Mouse (Mus musculus): Measurements from ENCODE around the gene Gm17324.
"Not testable (repeated sequence)": the region's sequence is repeated elsewhere in the genome, so short reads cannot be mapped to it uniquely, and the experiment has no call there.

Gm17324 gene

DNA sequence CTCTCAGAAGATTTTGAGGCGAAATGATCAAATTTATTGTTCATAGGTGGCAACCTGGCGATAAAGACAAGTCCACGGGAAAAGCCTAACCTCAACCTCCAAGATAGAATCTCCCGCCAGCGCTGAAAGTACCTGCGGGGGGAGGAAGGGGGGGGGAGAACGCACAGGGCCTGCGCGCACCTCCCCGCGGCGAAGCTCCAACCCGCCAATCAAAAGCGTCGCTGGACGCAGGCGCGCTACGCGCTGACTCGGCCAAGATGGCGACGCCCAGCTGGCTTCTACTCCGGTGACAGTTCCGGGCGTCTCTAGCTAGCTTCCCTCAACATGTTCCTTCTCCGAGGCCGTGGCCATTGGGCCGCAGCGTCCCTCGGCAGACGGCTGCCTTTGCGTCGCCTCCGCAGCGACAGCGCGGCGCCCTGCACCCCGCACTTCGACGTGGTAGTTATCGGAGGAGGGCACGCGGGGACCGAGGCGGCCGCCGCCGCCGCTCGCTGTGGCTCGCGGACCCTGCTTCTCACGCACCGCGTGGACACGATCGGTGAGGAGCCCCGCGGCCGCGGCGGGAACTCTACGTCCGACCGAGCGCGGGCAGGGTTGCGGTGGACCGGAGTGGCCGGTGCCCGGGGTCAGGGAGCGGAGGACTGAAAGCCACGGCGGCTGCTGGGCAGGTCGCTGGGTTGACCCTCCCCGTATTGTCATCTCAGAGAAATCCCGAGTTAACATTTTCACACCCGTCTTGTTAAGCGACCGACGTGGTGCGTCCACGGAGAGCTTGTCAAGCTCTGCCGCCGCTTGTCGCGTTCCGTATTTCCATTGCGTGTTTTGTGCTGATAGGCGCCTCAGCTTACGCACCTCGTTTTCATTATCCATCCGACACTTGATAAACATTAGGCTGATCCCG lies at the start of gene Gm17324, which contains the start of gene Mto1:
Gene Gm17324 (minus strand): TSS at position 814 of the 901 bp plus-strand sequence.
Gene Mto1 (plus strand): TSS at position 236 of the 901 bp plus-strand sequence.
- DNase-seq = peak; percentile 88 to 93

DNA sequence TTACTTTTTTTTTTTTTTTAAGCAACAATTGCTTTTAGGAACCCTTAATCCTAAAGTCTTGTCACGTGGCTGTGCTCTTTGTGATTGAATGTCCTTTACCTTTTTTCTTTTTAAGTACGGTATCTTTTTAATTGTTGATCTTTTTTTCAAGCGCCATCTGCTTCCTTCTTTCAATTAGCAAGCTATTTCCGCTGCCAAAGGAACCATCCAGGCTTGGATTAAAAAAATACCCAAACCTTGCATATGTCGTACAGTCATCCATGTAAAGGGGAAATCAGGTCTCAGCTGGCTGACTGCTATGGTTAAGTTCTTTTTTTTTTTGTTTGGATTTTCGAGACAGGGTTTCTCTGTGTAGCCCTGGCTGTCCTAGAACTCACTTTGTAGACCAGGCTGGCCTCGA lies 44.6 kb upstream of the Gm17324 start:
- DNase-seq = no peak

DNA sequence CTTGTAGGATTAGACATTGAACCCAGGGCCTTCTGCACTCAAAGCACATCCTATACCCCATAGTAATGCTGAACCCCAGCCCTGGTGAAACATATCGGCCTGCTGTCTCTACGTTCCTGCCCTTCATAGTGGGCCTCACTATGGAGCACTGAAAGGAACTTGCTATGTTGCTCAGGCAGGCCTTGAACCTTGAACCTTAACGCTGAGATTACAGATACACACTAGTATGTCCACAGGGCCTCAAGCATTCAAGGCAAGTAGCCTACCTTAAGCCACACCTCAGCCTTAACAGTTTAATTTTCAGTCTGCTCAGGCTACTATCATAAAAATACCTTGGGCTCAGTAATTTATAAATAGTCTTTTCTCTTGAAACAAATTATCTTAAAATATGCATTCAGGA lies 43.7 kb upstream of the Gm17324 start:
- no peak for DNase-seq

DNA sequence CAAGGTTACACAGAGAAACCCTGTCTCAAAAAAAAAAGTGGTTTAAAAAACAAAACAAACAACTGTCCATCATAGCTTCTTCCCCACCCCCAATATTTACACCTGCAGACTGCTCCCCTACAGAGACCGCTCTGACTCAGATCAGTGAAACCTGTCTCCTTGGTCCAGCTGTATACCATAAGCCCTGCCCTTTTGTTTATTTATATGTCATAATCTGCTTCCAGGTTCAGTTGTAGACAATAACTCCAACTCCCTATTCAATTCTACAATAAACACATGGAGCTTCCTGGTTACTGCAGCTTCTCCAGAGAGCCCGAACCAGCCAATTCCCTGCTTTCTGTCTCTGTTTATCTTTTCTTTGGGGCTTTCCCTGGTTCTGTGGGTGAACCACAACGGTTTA lies 42.6 kb upstream of the Gm17324 start:
- DNase-seq = no peak

DNA sequence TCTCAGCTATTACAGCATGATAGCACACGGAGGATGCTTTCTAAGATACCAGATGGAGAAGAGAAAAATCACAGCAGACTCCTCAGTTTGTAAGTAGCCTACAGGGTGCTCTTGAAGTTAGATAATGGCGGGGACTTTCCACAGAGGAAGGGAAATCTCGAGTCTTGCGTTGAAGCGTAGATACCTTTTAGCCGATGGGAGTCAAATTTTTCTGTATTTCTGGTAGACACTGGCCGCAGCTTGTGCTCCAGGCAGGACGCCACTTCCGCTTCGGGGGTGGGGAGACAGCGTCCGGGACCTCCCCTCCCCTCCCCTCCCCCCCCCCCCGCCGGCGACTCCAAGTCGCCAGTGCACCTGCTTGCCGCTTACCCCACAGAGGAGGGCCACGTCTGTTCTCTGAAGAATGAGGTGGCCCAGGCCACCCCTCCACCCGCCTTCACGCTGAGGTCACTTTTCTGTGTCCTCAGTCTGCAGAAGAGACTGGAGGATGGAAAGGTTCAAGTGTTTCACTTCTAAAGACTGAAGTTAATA lies 40.4 kb upstream of the Gm17324 start, which contains the start of gene Eef1a1:
Gene Eef1a1 (minus strand): TSS at position 262 of the 531 bp plus-strand sequence.
- peak; percentile 76 to 88 for DNase-seq

DNA sequence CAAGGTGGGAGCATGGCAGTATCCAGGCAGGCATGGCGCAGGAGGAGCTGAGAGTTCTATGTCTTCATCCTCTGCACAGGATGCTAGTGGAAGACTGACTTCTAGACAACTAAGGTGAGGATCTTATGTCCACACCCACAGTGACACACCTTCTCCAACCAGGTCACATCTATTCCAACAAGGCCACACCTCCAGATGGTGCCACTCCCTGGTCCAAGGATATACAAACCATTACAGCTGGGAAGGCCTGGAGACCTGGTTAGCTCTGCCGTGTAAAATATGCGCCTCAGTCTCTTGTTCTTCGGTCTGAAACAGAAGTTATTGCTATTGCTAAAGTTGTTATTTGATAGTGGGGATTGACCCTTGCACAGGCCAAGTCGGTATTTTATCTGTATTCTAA lies 39.4 kb upstream of the Gm17324 start:
- not testable (repeated sequence) for DNase-seq

DNA sequence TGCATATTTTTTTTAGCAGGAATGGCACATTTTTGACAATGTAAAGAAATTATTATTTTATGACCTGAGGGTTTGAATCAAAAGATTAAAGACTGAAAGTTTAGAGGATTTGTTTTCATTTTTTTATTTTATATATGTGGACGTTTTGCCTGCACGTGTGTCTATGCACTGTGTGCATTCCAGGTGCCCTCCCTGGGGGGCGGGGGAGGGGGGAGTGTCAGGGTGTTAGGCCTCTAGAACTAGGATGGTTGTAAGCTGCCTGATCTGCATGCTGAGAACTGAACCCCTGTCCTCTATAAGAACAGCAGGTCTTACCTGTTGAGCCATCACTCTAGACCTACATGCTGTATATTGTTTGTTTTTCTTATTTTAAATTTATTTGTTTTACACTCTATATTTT lies 36.1 kb upstream of the Gm17324 start:
- DNase-seq = no peak

DNA sequence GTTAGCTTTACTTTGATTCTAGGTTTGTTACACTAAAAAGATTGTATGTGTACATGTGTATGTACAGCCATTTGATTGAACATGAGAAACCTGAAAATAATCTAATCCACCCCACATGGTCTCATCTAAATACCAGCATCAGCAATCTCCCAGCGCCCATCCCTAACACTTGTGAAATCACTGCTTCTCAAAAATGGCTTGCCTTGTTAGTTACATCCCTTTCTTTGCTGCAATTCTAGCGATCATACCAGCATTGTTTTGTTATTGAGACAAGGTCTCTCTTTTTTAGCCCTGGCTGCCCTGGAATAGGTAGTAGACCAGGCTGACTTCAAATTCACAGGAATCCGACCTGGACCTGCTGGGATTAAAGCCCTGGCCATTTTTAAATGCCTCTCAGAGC lies 33.8 kb upstream of the Gm17324 start:
- DNase-seq = no peak

DNA sequence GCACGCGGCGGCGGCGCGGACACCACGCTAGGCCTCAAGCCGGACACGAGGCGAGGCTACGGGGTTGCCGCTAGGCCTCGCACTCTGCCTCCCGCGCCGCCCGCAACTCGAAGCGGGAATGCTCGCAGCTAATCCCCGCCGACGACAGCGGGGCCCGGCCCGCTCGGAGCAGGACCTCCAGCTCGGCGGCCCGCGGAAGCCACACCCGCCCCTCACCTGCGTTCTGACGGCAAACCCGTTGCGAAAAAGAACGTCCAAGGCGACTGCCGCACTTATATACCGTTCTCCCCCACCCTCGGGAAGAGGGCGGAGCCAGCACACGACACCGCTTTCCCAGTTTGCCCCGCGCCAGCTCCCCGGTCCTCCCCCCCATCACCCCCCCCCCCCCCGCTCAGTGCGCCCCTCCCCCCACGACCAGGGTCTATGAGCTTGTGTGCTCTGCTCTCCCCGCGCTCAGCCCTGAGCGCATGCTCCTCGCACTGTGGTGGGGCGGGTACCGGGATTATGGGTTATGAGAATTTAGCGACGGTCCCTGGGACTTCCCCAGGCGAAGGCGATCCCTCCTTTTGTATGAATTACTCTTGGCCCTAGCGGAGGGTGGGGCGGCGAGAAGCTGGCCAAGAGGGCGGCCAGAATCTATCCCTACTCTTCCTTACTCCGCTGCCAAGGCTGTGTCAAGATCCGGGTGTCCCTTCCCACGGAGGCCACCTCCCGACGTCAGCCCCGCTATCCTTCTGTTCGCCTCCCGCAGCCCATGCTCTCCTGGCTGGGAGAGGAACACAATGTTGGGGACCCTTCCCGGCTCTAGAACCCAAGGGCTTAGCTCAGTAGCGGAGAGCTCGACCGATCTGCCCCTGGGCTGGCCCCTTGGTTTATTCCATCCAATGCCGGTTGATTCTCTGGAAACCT lies 33.1 kb upstream of the Gm17324 start:
- peak; percentile 95 to 98 for DNase-seq

DNA sequence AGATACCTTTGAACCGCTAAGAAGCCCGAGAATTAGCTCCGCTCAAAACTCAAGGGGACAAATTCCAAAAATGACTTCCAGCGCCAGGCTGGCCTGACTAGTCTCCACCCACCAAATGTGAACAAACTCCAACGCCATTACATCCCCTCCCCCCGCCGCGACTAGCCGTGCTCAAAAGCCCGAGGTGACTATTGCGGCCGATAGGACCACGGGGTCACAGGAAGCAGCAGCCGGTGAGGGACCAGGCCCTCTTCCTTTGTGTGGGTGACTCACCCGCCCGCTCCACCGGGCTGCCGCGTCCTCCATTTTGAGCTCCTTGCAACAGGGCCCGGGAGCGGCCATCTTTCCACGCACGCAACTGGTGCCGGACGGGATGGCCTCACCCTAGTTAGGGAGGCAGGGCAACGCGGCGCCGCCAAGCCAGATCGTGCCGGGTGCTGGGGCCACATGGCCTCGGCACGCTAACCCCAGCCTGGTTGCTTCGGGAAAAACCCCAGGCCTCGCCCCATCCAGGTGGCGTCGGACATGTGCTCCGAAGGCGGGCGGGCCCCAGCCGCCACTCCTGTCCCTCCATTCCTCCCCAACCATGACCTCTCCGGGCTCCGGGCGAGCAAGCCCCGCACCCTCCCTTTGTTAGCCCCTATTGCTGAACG lies 32.2 kb upstream of the Gm17324 start:
- peak; percentile 88 to 92 for DNase-seq

DNA sequence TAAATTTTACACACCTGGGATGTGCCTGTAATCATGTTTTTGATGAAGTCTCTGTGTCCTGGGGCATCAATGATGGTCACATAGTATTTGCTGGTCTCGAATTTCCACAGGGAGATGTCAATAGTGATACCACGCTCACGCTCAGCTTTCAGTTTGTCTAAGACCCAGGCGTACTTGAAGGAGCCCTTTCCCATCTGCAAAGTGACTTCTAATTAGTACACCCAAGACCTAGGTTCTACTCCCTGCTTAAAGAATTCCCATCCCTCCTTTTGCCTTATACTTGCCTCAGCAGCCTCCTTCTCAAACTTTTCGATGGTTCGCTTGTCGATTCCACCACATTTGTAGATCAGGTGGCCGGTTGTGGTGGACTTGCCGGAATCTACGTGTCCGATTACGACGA lies 31.6 kb upstream of the Gm17324 start:
- not testable (repeated sequence) for DNase-seq

DNA sequence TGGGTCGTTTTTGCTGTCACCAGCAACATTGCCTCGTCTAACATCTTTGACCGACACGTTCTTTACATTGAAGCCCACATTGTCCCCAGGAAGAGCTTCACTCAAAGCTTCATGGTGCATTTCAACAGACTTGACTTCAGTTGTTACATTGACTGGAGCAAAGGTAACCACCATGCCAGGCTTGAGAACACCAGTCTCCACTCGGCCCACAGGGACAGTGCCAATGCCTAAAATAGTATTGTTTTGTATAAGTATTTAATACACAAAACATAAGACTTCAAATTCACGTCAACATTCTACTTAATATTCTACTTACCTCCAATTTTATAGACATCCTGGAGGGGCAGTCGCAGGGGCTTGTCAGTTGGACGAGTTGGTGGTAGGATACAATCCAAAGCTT lies 30.7 kb upstream of the Gm17324 start:
- DNase-seq = not testable (repeated sequence)

DNA sequence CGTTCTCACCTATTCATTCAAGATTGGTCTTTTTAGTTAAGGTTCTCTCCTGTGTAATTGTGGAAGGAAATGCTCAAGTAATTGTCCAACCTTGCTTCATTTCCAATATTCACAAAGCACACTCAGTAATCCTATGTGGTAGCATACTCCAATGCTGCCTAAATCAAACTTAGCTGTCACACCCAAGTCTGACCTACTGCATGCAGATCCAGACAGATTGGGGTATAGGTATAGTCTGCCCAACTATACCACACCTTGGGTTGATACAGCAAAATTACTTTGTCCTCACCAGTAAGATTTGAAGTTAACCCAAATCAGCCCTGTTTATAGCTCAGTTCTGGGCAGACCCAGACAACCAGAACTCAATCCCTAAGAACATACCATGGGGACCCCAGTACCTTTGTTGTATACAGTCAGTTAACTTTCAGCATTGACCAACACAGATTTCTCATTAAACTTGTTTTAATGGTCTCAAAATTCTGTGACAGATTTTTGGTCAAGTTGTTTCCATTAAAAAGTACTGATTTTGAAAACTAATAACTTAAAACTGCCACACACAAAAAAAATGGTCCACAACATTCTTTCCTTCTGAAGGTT lies 29.5 kb upstream of the Gm17324 start:
- DNase-seq = not testable (repeated sequence)

DNA sequence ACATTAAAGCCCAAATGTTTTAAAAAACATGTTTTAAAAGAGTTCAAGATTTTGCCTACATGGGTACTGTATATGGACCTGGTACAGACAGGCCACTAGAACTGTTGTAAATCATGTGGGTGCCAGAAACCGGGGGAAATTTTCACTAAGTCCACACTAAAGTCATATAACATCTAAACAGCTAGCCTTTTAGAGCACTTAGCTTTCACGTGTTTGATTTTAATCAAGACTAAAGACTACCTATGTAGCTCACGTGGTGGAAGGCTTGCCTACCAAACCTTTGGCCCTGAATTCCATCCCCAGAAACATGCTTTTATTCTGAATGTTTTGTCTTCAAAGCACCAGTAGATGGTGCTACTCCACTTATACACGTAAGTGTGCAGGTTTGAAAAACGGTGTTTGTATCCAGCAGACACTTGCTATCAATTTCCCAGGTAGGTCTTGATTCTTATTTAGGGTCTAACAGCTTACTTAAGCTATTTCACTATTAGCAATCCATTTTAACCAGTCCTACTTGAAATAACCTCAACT lies 28.5 kb upstream of the Gm17324 start:
- peak; percentile 14 to 39 for DNase-seq

DNA sequence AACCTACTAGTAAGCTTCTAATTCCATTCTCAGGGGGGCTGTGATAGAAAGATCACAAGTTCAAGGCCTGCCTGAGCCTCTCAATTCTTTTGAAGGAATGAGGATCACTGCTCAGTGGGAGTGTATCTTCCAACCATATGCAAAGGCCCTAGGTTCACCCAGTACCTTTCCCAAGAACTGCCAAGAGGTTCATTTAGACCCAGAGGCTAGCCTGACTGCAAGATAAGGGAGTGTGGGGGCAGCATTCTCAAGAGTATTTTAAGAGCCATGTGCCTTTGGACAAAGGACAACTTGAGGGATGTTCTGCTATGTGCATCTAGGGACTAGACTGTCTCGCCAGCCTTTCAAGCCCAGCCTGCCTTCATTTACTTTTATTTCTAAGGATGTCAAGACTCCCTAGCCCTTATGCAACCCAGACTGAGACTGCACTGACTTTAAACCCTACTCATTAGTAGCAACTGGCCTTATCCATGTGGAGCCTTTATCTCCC lies 28.0 kb upstream of the Gm17324 start:
- DNase-seq = no peak

DNA sequence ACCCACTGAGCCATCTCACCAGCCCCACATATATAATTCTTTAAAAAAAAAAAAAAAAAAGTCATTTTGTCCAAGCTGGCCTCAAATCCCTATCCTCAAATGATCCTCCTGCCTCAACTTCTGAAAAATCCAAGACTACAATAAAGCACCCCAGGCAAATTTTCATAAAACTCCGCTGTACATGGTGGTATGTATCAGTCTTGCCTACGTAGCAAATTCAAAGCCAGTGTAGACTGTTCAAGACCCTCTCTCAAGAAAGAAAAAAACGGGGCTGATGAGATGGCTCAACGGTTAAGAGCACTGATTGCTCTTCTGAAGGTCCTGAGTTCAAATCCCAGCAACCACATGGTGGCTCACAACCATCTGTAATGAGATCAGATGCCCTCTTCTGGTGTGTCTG lies 27.3 kb upstream of the Gm17324 start:
- DNase-seq = no peak

DNA sequence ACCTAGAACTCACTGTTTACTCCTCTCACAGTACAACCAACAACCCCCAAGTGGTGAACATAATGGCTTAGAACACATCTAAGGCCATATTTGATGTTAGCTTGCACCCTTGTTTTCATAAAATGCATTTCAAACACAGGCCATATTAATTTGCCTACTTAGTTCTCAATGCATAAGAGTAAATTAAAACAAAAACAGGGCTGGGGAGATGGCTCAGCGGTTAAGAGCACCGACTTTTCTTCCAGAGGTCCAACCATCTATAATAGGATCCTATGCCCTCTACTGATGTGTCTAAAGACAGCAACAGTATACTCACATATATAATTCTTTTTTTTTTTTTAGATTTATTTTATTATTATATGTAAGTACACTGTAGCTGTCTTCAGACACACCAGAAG lies 26.8 kb upstream of the Gm17324 start:
- DNase-seq = no peak

DNA sequence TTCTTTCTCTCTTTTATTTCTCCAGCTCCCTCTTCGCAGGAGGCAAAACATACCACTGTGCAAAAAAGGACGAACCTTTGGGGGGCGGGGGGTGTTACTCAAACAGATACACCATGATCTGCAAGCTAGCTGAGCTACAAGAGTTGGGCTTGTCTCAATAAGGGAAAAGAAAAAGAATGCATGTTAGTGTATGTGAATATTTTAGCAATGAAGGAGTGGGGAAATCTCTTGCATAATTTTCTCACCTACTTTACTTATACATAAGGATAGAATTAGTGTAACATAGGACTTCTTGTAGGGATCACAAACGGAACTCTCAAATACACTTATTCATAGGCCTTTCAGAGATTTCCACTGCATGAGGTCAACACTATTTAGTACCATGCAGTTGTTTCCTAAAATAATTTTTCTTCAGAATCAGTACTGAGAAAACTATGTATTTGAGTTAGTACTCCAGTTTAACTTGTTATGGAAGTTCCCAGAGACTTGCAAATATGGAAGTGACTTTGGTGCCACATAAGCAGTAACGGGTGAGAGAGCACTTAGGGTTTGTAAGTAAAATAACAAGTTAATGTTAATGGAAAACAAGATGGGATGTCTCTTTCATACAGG lies 26.3 kb upstream of the Gm17324 start:
- no peak for DNase-seq

DNA sequence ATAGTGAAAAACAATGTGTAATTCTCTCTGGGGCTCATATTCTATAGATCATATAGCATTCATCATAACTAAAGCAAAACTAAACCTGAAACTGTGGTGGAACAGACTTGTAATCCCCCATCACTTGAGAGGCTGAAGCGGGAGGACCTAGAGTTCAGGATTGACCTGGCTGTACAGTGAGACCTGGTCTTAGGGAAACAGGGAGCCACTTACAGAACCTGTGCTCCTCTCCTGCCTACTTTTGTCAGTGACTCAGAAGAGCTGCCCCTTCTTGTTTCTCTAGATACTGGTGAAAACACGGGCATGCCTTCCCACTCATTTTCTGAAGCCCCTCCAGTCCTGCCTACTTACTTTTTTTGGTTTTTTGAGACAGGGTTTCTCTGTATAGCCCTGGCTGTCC lies 25.7 kb upstream of the Gm17324 start:
- DNase-seq = no peak

DNA sequence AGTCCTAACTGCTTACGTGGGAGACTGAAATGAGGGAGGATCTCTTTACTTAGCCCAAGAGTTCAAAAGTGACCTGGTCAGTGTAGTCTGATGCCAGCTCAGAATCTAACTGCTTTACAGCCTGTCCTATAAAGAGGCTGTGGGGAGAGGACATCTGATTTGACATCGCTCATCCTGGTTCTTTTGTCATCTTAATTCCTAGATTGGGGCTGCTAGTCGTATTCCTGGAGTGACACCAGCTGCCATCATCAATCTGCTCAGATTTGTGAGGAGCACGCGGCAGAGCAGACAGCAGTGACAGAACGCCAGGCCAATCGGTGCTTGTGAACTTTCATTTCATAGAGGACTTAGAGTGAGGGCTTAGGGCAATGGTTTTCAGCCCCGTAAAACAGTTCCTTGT lies 25.0 kb upstream of the Gm17324 start:
- no peak for DNase-seq

DNA sequence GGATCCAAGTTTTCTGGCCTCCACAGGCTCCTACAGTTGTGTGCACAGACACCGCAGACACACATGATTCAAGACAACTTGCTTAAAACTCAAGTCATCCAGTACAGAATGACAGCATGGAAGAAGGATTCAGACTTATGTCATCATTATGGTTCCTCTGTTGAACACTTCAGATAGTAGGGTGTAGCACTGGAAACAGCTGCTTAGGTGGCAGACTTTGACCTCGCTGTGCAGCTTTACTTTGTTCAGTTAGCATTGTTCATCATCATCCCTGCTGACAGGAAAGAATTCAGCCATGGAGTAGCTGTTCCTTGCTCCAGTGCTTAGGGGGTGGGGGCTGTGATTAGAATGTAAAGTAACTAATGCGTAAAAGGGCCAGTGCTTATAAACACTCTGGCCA lies 17.1 kb upstream of the Gm17324 start:
- DNase-seq = no peak
